Mouse (Mus musculus) thymus, adult 2 months (tissue): ENCODE data around the gene Sox2. TPM values are rescaled to one million over a fixed set of nuclear protein-coding genes. Genes with fewer than 3 reads are reported as not detected.

Experiments
- DNase-seq: peaks from one replicate; pipeline ENCODE4 v3.0.0; 2021
- H3K27ac ChIP-seq: fragments of 200-500 bp; 2 replicates; pipeline ENCODE4 v1.5.1; 2012; ENCODE audit warnings: low read length, control low read depth; ENCODE audit not compliant: control insufficient read depth, insufficient read depth
- H3K27me3 ChIP-seq: fragments of 200-500 bp; 2 replicates; pipeline ENCODE4 v1.6.1; 2012; ENCODE audit warnings: mild to moderate bottlenecking, low read length, moderate library complexity, mixed read lengths; ENCODE audit not compliant: control insufficient read depth, insufficient read depth
- H3K36me3 ChIP-seq: fragments of 200-500 bp; 2 replicates; pipeline ENCODE4 v1.6.1; 2012; ENCODE audit warnings: mild to moderate bottlenecking, low read length, moderate library complexity; ENCODE audit not compliant: control insufficient read depth, insufficient read depth
- H3K4me1 ChIP-seq: fragments of 200-500 bp; replicated peaks from 2 replicates; pipeline ENCODE4 v1.6.1; 2012; ENCODE audit warnings: low read length; ENCODE audit not compliant: control insufficient read depth, insufficient read depth
- H3K4me3 ChIP-seq: fragments of 200-500 bp; 2 replicates; pipeline ENCODE4 v1.5.1; 2012; ENCODE audit warnings: mild to moderate bottlenecking, low read length, control low read depth, moderate library complexity; ENCODE audit not compliant: control insufficient read depth, insufficient read depth
- CTCF ChIP-seq: fragments of 200-500 bp; IDR thresholded peaks from 2 replicates; pipeline ENCODE4 v1.5.1; 2012; ENCODE audit warnings: mild to moderate bottlenecking, control low read depth, low read length, moderate library complexity, borderline replicate concordance; ENCODE audit not compliant: control insufficient read depth, poor library complexity, insufficient read depth; ENCODE audit errors: extremely low read depth
- POLR2A ChIP-seq: fragments of 200-500 bp; IDR thresholded peaks from 2 replicates; pipeline ENCODE4 v1.6.1; 2012; ENCODE audit warnings: mild to moderate bottlenecking, low read length, control low read depth, moderate library complexity; ENCODE audit not compliant: control insufficient read depth, poor library complexity, insufficient read depth; ENCODE audit errors: extremely low read depth
- WGBS: fragments of 180-500 bp; shearing (Covaris S2); methylation state at CpG from one replicate; pipeline ENCODE4 v1.1.7; 2018; 5-methylcytosine and 5-hydroxymethylcytosine counted together
- polyA plus RNA-seq: library from polyadenylated mRNA; depleted of rRNA; stranded (reverse); fragments of >200 nt; gene quantifications from 2 replicates; pipeline ENCODE4 v1.2.3, GENCODE M21; 2012; rRNA removed

Gene Sox2
- polyA plus RNA-seq: 0.08 and 0.19 TPM in 2 replicates

- peaks cover 13% of the 10 kb centered on the region; the same call in 1 of the 2 replicates for H3K27me3 ChIP-seq
- no peak within 1 kb of the TSS for H3K4me3 ChIP-seq
These were observed at the start of gene Sox2 for GRCm38 (mm10) chr3:34649726-34650620. Gene Sox2 (plus strand): TSS chr3:34650405.

GRCm38 (mm10) chr3:34601116-34601515 is 49.1 kb upstream of the Sox2 start:
- TF ChIP-seq POLR2A (no peak), CTCF (no peak)
- H3K36me3 ChIP-seq: no peaks in the 10 kb centered on the region
- H3K27me3 ChIP-seq: no peaks in the 10 kb centered on the region
- H3K27ac ChIP-seq: no peak overlapping the region
- no peak for DNase-seq
- WGBS: 80% methylated on average over 2 of the region's 2 CpGs
- no peaks in the 10 kb centered on the region for H3K4me1 ChIP-seq
- H3K4me3 ChIP-seq: no peak overlapping the region

More at GRCm38 (mm10) chr3:34649726-34650620, at the start of gene Sox2:
- TF ChIP-seq POLR2A: no peak
- TF ChIP-seq CTCF: no peak
- no peaks in the 10 kb centered on the region for H3K36me3 ChIP-seq
- WGBS: 3% methylated on average over 86 of the region's 86 CpGs
- DNase-seq: no peak
- H3K27ac ChIP-seq: no peak within 1 kb of the TSS
- no peaks in the 10 kb centered on the region for H3K4me1 ChIP-seq

GRCm38 (mm10) chr3:34614107-34614506 is 36.1 kb upstream of the Sox2 start:
- DNase-seq: no peak
- TF ChIP-seq POLR2A (no peak), CTCF (no peak)
- Histone ChIP-seq H3K4me1 (no peaks in the 10 kb centered on the region), H3K36me3 (no peaks in the 10 kb centered on the region), H3K27ac (no peak overlapping the region), H3K4me3 (no peak overlapping the region), H3K27me3 (no peaks in the 10 kb centered on the region)
- 92% methylated on average over 7 of the region's 7 CpGs for WGBS

GRCm38 (mm10) chr3:34615526-34615925 is 34.7 kb upstream of the Sox2 start:
- no peaks in the 10 kb centered on the region for H3K27me3 ChIP-seq
- no peaks in the 10 kb centered on the region for H3K36me3 ChIP-seq
- H3K27ac ChIP-seq: no peak overlapping the region
- no peaks in the 10 kb centered on the region for H3K4me1 ChIP-seq
- DNase-seq: no peak
- WGBS: 84% methylated on average over 15 of the region's 15 CpGs
- TF ChIP-seq CTCF (no peak), POLR2A (no peak)
- H3K4me3 ChIP-seq: no peak overlapping the region

GRCm38 (mm10) chr3:34618934-34619333 is 31.3 kb upstream of the Sox2 start:
- WGBS: 84% methylated on average over 7 of the region's 7 CpGs
- H3K4me3 ChIP-seq: no peak overlapping the region
- no peaks in the 10 kb centered on the region for H3K27me3 ChIP-seq
- no peak for TF ChIP-seq CTCF
- TF ChIP-seq POLR2A: no peak
- H3K36me3 ChIP-seq: no peaks in the 10 kb centered on the region
- no peak overlapping the region for H3K27ac ChIP-seq
- no peak for DNase-seq
- no peaks in the 10 kb centered on the region for H3K4me1 ChIP-seq

- Histone ChIP-seq H3K4me1 (no peaks in the 10 kb centered on the region), H3K27ac (no peak overlapping the region), H3K4me3 (no peak overlapping the region), H3K36me3 (no peaks in the 10 kb centered on the region), H3K27me3 (no peaks in the 10 kb centered on the region)
- 90% methylated on average over 4 of the region's 4 CpGs for WGBS
- TF ChIP-seq CTCF: no peak
- no peak for TF ChIP-seq POLR2A
- no peak for DNase-seq
These were observed 30.1 kb upstream of the Sox2 start for GRCm38 (mm10) chr3:34620121-34620520.

GRCm38 (mm10) chr3:34624721-34625270 is 25.4 kb upstream of the Sox2 start:
- Histone ChIP-seq H3K36me3 (no peaks in the 10 kb centered on the region), H3K27me3 (no peaks in the 10 kb centered on the region), H3K4me3 (no peak overlapping the region), H3K4me1 (no peaks in the 10 kb centered on the region), H3K27ac (no peak overlapping the region)
- TF ChIP-seq CTCF (no peak), POLR2A (no peak)
- DNase-seq: no peak
- WGBS: 89% methylated on average over 16 of the region's 16 CpGs
